Mouse (Mus musculus): ENCODE data around the gene Imp4.

Imp4 gene

DNA sequence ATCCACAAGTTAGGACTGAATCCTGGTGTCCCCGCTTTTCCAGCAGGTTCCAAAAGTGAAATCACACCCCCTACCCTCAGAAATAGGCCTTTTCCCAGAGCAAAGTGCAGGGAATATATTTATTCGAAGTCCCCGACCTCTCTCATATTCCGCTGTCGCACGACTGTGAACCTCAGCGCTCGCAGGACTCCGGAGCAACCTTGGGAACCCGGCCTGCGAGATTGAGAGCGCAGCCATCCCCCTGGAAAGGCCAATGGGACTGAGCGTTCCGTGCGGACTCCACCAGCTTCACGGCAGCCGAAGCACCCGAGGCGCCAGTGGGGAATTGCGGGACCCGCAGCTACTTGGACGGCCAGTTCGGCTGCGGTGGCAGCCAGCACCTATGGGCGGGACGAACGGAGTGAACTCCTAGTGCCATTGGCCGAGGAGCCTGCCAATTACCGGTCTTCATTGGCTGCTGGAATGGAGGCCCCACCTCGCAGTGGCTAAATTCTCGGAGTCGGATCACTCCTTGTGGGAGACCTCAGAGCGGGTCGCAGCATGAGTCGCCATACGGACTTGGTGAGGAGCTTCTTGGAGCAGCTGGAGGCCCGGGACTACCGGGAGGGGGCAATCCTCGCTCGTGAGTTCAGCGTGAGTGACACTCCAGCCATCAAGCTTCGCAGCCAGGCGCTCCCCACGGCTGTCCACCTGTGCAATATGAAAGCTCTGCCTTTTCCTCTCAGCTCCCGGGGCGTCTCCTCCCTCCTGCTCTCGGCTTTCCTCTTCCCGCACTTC is 19.8 kb downstream of the Imp4 start, which contains the start of gene Ptpn18:
Ptpn18 (plus strand) TSS at position 479 of the 777 bp plus-strand sequence.
- in situ Hi-C loops (cut with MboI, MseI) = loop anchor here in 1 of 2 experiments (10.0 to 25.0 kb wide), 2 partner anchors 395 to 1603 kb away; partner anchors contain the start of gene Hs6st1

DNA sequence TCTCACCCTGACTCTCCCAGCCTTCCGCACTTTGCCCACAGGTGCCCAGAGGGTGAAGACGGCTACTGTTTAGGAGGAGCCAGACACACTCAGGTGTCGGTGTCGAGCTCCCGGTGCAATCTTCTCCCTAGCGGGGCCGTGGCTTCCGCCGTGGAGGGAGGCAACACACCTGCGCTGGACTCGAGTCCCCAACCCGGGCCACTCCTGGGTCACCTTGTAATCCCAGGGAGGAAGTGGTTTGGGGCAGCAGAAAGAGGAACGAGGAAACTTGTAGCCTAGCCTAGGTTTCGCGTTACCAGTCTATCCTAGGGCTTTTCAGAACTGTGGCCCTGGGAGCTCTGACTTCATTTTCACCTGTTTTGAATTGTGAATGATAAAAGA is 20.4 kb downstream of the Imp4 start:
- in situ Hi-C loops (cut with MboI, MseI) = loop anchor here in 1 of 2 experiments (10.0 to 25.0 kb wide), 2 partner anchors 395 to 1602 kb away; partner anchors contain the start of gene Hs6st1

DNA sequence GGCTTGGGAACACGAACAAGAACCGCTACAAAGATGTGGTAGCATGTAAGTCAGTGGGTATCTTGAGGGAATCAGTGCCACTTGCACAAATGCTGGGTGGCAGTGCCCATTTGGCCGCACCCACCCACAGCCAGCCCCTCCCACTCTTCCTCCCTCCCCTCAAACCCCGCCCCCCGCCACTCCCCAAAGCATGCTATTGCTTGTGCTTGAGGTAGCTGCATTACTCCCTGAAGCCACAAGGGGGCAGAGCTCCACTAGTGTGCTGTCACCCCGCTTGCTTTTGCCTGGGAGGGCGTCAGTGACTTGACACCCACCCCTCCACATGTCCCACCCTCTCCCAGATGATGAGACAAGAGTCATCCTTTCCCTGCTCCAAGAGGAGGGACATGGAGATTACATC is 23.1 kb downstream of the Imp4 start:
- in situ Hi-C loops (cut with MboI, MseI) = loop anchor here in 1 of 2 experiments (10.0 to 25.0 kb wide), 2 partner anchors 392 to 1600 kb away; partner anchors contain the start of gene Hs6st1

DNA sequence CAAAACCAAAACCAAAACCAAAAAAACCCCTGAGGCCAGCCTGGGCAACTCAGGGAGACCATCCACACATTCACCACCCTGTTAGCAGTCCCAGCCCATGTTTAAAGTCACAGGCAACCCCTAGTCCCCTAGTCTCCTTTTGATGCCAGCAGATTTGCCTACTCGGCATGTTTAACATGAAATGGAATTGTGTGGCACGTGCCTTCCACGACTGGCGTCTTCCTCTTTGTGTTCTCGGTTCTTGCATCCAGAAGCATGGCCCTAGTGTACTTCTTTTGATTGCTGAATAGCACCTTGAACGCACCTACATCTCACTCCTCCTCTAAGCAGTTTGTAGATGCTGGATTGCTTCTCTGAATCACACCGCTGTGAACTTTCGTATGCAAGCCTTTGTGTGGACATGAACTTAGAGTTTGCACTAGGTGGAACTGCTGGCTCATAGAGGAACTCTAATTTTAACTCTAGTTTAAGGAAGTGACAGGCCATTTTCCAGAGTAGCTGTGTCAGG is 24.7 kb downstream of the Imp4 start:
- in situ Hi-C loops (cut with MboI, MseI) = loop anchor here in 1 of 2 experiments (10.0 to 25.0 kb wide), 2 partner anchors 390 to 1598 kb away; partner anchors contain the start of gene Hs6st1

DNA sequence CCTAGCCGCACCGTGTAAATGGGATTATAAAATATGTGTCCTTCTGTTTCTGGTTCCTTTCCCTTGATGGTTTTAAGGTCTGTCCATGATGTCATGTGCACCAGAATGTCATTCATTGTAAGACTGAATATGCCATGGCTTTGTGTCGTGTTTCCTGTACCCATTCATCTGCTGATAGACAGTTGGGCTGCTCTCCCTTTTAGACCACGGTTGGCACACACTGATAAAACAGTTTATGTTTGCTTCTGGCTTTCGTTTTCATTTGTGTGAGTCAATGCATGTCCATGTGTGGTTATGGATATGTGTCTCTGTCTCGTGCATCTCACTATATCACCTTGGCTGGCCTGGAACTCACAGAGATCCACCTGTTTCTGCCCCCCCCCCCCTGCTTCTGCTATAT is 25.8 kb downstream of the Imp4 start:
- in situ Hi-C loops (cut with MboI, MseI) = loop anchor here in 1 of 2 experiments (10.0 to 25.0 kb wide), 2 partner anchors 389 to 1597 kb away; partner anchors contain the start of gene Hs6st1

DNA sequence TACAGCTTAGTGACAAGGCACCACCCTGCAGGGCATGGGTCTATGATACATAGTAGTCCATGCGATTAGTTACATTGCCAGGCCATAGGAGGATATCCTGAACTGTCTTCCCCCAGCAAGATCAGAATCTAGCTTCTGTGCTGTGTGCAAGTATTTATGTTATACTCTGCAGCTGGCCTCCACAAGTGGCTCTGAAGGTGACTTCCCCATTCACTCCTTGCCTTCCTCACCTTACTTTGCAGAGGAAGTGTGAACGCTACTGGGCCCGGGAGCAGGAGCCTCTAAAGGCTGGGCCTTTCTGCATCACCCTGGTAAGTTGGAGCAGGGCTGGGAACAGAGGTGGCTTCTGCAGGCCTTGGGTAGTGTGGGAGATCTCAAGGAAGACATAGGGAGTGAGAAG is 28.4 kb downstream of the Imp4 start:
- in situ Hi-C loops (cut with MboI, MseI) = loop anchor here in 1 of 2 experiments (10.0 to 25.0 kb wide), 2 partner anchors 387 to 1594 kb away; partner anchors contain the start of gene Hs6st1

DNA sequence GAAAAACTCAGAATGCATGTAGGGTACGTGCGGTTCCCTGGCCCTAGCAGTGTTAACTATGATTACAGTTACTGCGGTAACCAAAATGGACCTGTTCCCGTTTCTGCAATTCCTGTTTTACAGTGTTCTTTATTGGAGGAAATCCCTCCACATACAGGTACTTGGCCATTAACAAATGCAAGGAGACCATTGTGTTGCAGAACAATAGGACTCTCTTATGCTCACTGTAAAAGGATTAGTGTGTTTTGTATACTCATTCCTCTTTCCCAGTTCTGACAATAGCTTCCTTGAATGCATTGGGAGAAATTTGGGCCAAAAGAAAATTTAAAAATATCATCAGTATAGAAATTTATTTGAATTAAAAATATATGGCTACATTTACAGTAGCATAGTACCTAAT is 28.8 kb downstream of the Imp4 start:
- in situ Hi-C loops (cut with MboI, MseI) = loop anchor here in 1 of 2 experiments (10.0 to 25.0 kb wide), 2 partner anchors 386 to 1594 kb away; partner anchors contain the start of gene Hs6st1

DNA sequence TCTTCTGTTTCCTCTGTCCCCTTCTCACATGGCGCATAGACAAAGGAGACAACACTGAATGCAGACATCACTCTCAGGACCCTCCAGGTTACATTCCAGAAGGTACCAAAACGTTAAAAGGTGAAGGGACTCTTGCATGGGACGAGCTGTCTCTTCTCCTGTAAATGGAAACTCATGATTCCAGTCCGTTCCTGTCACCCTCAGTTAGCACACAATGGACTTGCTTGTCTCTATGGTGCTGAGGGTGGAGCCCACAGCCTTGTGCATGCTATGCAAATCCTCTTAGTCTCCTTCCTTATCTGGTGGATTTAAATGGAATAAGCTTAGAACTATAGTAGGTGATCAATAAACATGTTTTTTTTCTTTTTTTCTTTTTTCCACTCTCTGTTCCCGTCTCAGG is 30.1 kb downstream of the Imp4 start:
- in situ Hi-C loops (cut with MboI, MseI) = loop anchor here in 1 of 2 experiments (5.0 to 25.0 kb wide), 4 partner anchors 32 to 1592 kb away; partner anchors contain the start of genes Ccdc115, Hs6st1 and Imp4

DNA sequence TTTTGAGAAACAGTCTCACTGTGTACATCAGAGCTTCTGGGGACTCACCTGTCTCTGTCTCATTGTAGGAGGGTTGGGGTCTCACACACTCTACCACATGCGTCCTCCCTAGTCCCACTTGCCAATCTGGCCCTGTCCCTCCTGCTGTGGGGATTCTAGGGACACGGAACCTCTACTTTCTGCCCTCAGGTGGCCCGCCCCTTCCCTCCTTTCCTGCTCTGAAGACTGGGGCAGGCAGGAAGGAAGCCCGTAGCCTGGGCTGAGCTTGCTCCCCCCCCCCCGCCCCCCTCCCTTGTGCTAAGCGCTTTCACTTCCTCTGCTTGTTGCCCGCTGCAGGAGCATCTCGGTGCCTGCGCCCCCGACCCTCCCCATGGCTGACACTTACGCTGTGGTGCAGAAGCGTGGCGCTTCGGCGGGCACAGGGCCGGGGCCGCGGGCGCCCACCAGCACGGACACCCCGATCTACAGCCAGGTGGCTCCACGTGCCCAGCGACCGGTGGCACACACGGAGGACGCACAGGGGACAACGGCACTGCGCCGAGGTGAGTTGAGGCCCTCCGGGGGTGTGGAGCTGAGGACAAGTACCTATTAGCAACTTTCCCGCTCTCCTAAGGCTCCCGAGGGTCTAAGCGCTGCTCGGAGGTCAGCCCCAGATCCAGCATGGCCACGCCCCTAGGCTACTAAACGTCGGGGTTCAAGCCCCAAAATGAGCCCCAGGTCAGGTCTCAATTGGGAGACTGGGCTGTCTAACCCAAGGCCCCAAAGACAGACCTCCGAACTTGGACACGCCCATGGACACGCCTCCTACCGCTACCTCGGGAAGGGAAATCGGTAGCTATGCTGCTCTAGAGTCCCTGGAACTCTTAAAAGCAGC is 33.0 kb downstream of the Imp4 start:
- in situ Hi-C loops (cut with MboI, MseI) = loop anchor here in 1 of 2 experiments (5.0 to 25.0 kb wide), 3 partner anchors 35 to 1590 kb away; partner anchors contain the start of genes Ccdc115, Hs6st1 and Imp4

DNA sequence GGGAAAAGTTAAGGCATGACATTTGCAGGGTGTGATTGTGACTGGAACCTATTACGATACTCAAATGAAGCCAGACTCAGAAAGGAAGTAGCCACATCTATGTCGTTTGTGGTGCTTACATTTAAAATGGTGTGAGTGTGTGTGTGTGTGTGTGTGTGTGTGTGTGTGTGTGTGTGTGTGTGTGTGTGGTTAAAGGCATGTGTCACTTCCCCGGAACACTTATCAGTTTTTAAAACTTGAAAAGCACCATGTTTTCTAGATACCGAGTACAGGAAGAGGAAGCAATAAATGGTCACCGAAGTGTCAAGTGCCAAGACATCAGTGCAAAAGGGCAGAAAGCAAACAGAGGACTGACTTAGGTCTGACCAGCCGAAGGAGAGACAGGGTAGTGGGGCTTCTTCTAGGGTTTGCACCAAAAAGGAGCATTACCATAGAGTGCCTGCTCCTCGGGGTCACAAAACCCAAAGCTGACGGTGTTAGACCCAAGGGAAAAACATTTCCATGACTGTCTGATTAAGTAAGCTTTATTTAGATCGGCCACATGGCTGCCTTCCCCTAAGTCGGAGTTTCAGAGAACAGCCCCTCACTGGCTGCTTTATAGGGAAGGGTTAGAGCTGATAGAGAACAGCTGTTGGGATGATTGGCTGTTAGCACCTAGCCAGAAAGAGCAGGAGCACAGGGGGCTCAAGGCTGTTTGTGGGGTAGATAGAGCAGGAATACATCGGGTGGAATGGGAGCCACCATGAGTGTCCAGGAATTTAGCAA is 39.4 kb downstream of the Imp4 start:
- in situ Hi-C loops (cut with MboI, MseI) = loop anchor here in 1 of 2 experiments (10.0 kb wide), 1 partner anchor 474 kb away; no protein-coding TSS in a partner anchor

DNA sequence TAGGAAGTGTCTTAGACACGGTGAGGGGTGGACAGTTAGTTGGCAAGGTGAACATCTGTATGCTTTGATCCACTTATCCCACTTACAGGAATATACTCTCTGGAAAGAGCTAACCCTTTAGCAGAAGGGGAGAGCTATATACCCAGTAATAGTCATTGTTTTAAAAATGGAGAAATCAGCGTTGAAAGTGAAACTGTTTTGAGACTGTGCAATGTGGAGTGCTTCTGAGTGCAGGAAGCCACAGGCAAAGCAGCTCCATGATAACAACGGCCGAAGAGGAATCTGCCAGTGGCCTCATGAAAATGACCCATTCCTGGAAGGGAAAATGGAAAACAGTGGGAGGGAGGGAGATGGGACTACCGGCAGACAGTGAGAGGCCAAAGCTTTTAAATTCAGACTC is 41.1 kb downstream of the Imp4 start:
- in situ Hi-C loops (cut with MboI, MseI) = no loop called here

DNA sequence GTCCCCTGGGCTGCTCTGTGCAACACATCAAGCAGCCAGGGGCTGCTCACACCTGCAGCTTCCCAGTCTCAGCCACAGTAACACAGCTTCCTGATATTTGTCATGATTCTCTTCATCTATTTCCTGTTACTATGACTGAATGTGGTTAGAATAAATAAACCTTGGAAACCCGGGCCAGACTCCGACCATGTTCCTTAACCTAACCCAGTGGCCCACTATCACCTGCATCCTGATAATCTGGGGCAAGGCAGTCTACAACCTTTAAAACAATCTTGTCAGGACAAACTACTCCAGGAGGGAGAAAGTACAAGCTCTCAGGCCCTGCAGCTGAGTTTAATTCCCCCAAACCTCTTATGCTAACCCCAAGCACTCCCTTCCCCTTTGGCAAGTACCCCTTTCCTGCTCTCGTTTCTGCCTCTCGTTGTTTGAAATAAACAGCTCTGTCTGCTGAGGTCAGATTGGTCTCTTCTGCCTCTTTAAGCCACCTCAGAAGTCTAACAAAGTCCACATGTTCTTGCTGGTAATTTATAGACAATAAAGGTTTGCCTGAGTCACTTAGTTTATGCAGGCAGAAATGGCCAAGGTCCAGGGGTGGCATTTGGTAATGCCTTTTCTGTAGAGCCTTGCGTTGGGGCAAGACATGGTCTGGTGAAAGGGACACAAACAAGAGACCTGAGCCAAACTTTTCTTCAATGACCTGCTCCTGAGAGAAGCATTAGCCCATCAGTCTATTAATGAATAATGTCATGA is 42.4 kb downstream of the Imp4 start:
- in situ Hi-C loops (cut with MboI, MseI) = no loop called here

DNA sequence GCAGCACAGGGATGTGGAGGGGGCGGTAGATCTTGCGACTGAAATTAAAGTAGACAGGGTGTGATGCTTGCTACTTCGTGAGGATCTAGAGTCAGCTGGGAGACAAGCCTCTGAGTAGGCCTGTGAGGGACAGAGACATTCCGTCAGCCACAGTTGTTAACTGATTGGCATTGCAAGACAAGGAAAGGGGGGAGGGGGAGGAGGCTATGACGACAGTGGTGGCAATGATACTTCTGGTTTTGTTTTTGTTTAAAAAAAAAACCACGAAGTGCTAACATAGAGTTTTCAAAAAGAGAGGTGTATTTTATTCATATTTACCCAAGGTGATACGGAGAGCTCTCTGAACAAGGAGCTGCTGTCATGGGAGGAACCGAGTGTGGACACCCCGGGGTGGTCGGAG is 44.8 kb downstream of the Imp4 start:
- in situ Hi-C loops (cut with MboI, MseI) = no loop called here

DNA sequence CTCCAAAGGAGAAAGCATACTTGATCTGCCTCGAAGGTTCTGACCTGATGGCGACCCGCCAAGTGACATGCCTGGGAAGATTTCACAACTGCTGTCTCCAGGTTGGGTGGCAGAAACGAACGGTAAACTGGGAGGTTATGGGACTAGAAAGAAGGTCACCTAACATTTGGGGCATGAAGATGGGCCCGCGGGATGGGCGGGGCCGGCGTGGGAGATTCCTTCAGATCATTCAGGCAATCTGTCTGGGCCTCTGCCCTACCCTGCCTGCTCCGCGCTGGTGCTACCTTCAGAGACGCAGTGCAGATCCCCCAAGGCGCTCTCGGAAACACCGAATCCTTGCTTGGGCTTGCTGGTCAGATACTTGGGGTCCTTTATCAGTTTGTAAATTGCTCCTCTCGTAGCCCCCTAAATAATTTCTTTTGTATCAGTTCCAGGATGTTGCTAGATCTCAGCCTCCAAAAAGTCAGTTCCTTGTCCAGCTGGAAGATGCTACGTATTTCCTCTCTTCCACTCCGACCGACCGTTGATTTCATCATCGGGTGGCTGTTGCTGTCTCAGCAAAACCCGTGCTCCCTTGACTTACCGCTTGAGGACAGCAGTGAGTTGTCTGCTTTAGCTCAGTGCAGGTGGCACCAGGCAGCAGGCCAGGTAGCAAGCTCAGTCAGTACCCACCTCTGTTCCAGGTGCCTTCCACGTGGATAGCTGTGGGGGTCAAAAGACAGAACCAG is 46.0 kb downstream of the Imp4 start:
- in situ Hi-C loops (cut with MboI, MseI) = loop anchor here (5.0 kb wide), 2 partner anchors 53 to 263 kb away; no protein-coding TSS in a partner anchor

DNA sequence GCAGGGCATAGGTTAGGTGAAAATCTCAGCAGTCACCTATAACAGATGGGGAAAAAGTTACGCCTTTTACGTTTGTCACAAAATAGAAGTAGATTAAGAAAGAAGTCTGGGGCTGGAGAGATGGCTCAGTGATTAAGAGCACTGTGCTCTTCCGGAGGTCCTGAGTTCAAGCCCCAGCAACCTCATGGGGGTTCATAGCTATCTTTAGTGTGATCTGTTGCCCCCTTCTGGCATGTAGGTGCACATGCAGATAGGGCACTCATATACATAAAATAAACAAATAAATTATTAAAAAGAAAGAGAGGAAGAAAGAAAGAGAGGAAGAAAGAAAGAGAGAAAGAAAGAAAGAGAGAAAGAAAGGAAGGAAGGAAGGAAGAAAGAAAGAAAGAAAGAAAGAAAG is 47.7 kb downstream of the Imp4 start:
- in situ Hi-C loops (cut with MboI, MseI) = loop anchor here (5.0 kb wide), 2 partner anchors 55 to 265 kb away; no protein-coding TSS in a partner anchor

DNA sequence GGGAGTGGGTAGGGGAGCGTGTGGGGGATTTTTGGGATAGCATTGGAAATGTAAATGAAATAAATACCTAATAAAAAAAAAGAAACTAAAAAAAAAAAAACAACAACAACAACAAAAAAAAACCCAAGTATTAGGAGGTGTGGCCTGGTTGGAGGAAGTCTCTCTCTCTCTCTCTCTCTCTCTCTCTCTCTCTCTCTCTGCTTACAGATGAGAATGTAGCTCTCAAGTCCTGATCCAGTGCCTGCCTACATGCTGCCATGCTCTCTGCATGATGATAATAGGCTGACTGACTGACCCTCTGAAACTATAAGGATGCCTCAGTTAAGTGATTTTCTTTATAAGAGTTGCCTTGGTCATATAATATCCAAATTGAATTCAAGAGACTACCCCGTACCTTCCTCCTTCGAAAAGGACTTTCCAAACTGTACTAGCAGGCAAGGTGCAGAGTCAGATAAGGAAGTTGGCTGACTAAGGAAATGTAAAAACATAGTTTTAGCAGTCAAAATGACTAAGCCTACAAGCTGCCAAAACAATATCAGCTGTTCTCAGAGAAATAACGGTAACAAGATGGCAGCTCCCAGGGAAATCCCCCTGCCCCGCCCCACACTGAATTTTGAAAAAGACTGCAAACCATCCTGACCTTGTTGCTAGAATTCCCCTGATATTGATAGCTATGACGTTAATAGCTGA is 50.3 kb downstream of the Imp4 start:
- in situ Hi-C loops (cut with MboI, MseI) = loop anchor here (5.0 kb wide), 2 partner anchors 58 to 268 kb away; no protein-coding TSS in a partner anchor

DNA sequence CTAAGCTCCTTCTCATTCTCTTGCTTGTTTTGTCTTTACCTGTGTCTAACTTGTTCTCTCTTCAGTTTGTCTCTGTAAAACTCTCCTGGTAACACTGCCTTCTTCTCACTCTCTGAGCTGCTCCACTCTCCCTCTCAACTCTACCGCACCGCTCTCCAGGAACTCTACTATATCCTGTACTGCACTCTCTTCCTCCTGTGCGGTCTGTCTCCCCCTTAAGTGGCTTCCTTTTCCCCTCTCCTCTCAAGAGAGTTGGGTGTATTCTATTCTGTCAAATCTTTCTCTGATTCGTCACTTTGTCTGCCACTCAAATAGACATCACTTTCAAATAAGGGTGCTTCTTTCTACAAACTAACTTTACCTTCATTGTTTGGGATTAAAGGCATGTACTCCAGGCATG is 51.8 kb downstream of the Imp4 start:
- in situ Hi-C loops (cut with MboI, MseI) = no loop called here
